In the genomic region with DNA sequence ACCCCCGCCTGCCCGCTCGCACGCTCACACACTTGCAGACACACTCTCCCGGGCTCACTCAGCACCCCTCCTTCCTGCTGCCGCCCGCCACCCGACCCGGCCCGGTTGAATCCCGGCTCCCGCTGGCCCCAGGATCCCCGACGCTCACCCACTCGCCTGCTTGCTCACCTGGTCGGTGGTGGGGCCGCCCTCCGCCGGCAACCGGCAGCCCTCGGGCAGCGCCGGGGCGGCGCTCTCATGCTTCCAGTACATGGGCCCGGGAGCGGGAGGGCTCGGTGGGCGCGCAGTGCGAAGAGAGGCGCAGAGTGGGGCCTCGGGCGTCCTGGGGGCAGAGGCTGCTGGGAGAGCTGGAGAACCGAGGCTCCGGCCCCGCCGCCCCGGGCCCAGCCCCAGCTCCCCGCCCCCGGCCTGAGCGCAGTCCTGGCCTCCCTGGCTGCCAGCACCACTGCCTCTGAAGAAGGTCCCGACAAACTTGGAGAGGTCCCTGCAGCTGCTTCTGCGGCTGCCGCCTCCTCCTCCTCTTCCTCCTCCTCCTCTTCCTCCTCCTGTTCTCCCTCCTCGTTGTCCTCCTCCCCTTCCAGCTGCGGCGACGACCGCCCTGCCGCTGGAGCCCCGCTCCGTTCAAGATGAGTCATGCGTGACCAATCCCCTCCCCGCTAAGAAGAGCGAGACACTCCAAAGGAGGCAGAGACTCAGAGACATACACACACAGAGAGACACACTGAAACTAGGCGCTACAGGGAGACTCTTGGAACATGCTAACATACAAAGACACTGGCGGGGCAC, we compare ENCODE assay signal across 8 mouse cellular contexts. TPM values are rescaled to one million over a fixed set of nuclear protein-coding genes. Genes with fewer than 3 reads are reported as not detected.
DNase-seq lines count a peak whose midpoint lies in the region; ATAC-seq and TF ChIP-seq lines count a peak whose summit lies in the region.

A gene (minus strand): TSS at position 453 of the 786 bp plus-strand sequence.

- no peaks in the 10 kb centered on the region for H3K79me2 ChIP-seq in heart, adult 2 months (replicated peaks; ENCODE audit: control insufficient read depth, insufficient read depth, low read length)

- H3K9me3 ChIP-seq in midbrain, embryonic 16.5 days (replicated peaks; ENCODE audit: control insufficient read depth, low read length, poor library complexity, severe bottlenecking): no peaks in the 10 kb centered on the region

- TF ChIP-seq CTCF in heart, adult 2 months (IDR thresholded peaks at IDR 0.05): no peak
- no peak for TF ChIP-seq CTCF in cerebellum, adult 2 months (IDR thresholded peaks at IDR 0.05; ENCODE audit: borderline replicate concordance, insufficient read depth, low read depth, low read length)

- H3K36me3 ChIP-seq in heart, adult 2 months (ENCODE audit: control insufficient read depth, insufficient read depth, low read length): no peaks in the 10 kb centered on the region
- H3K36me3 ChIP-seq in midbrain, embryonic 16.5 days (ENCODE audit: control insufficient read depth, insufficient read depth, low read length): no peaks in the 10 kb centered on the region

- DNase-seq in heart, adult 18-20 months: peak; percentile 36 to 50
- DNase-seq in heart, postnatal 25 days (ENCODE audit: low spot score): no peak
- peak; percentile 28 for DNase-seq in R1 (ENCODE audit: low read depth, low spot score)
- DNase-seq in heart, adult 2 months: peak; percentile 40 to 52
- DNase-seq in layer of hippocampus, postnatal 36 days: no peak
- DNase-seq in cerebellum, adult 2 months: no peak
- DNase-seq in ovary, postnatal 10 days (ENCODE audit: low spot score): no peak

- H3K4me1 ChIP-seq in heart, adult 2 months (ENCODE audit: control insufficient read depth, insufficient read depth, low read length): peaks cover 3% of the 10 kb centered on the region; the same call in 1 of the 2 replicates
- H3K4me1 ChIP-seq in midbrain, embryonic 16.5 days (ENCODE audit: control insufficient read depth, insufficient read depth, low read length): peaks cover 31% of the 10 kb centered on the region
- H3K4me1 ChIP-seq in cerebellum, adult 2 months (ENCODE audit: control insufficient read depth, insufficient read depth, low read length): peaks cover 5% of the 10 kb centered on the region

- H3K27ac ChIP-seq in heart, adult 2 months: peak within 1 kb of the TSS; percentile 61
- H3K27ac ChIP-seq in midbrain, embryonic 16.5 days (ENCODE audit: low read length): no peak within 1 kb of the TSS
- no peak within 1 kb of the TSS for H3K27ac ChIP-seq in cerebellum, adult 2 months (ENCODE audit: insufficient read depth, low read length)

- peaks cover 12% of the 10 kb centered on the region for H3K27me3 ChIP-seq in heart, adult 2 months (ENCODE audit: control insufficient read depth, insufficient read depth, low read length)
- H3K27me3 ChIP-seq in midbrain, embryonic 16.5 days (ENCODE audit: control insufficient read depth, insufficient read depth, low read depth, low read length): peaks cover 65% of the 10 kb centered on the region
- peaks cover 12% of the 10 kb centered on the region; the same call in 1 of the 2 replicates for H3K27me3 ChIP-seq in cerebellum, adult 2 months (ENCODE audit: control insufficient read depth, insufficient read depth, low read length)

- H3K4me2 ChIP-seq in midbrain, embryonic 16.5 days (ENCODE audit: low read length): peak within 1 kb of the TSS; percentile 63

- intact Hi-C loops in heart, postnatal 25 days (cut with DNase I): loop anchor here (5.0 to 10.0 kb wide), 3 partner anchors 93 to 170 kb away; no protein-coding TSS in a partner anchor
- intact Hi-C loops in heart, adult 2 months (cut with DNase I): loop anchor here (5.0 kb wide), 1 partner anchor 83 kb away; no protein-coding TSS in a partner anchor

- TF ChIP-seq EP300 in heart, adult 2 months (IDR thresholded peaks at IDR 0.05; ENCODE audit: insufficient read depth, low read depth, low read length): no peak

- TF ChIP-seq POLR2A in heart, adult 2 months (IDR thresholded peaks at IDR 0.05; ENCODE audit: insufficient read depth, low read depth, low read length): peak; percentile 55
- TF ChIP-seq POLR2A in cerebellum, adult 2 months (IDR thresholded peaks at IDR 0.05; ENCODE audit: borderline replicate concordance, insufficient read depth, low read length): no peak

- no peak; the same call in 1 of the 2 replicates for ATAC-seq in midbrain, embryonic 16.5 days

- H3K9ac ChIP-seq in heart, adult 2 months (ENCODE audit: low read depth, low read length): peak within 1 kb of the TSS; percentile 68
- peak within 1 kb of the TSS; percentile 34; the same call in 1 of the 2 replicates for H3K9ac ChIP-seq in midbrain, embryonic 16.5 days (ENCODE audit: low read depth, low read length)

- WGBS in heart, adult 2 months: 1% methylated on average over 58 of the region's 58 CpGs
- WGBS in midbrain, embryonic 16.5 days: under 1% methylated on average over 52 of the region's 58 CpGs
- WGBS in cerebellum, adult 2 months: 2% methylated on average over 58 of the region's 58 CpGs

- peak within 1 kb of the TSS; percentile 64 for H3K4me3 ChIP-seq in heart, adult 2 months
- peak within 1 kb of the TSS; percentile 37 for H3K4me3 ChIP-seq in midbrain, embryonic 16.5 days (ENCODE audit: low read depth, low read length)
- H3K4me3 ChIP-seq in cerebellum, adult 2 months (replicated peaks; ENCODE audit: insufficient read depth, low read depth, low read length): no peak within 1 kb of the TSS

RNA-seq across cellular contexts. Expression of the gene that starts here (rescaled TPM):
- 1 to 10 TPM; 1.6 to 1.7 TPM for total RNA-seq in heart, adult 18-20 months (2021)
- 1 to 10 TPM; 5.1 to 5.6 TPM for total RNA-seq in heart, postnatal 25 days (2021)
- total RNA-seq in heart, adult 2 months (2021): 1 to 10 TPM; 2.0 to 4.7 TPM
- polyA plus RNA-seq in heart, adult 2 months (2012; rRNA removed): 2.7 and 3.2 TPM in 2 replicates
- total RNA-seq in layer of hippocampus, postnatal 36 days (2021): 10 to 100 TPM; 16.3 to 17.3 TPM
- polyA plus RNA-seq in midbrain, embryonic 16.5 days (2015; fragmentation: Nextera tagmentation; extraction: Ambion mirVana): 4.1 and 5.8 TPM in 2 replicates
- polyA plus RNA-seq in cerebellum, adult 2 months (2012; rRNA removed): 0.13 and 0.24 TPM in 2 replicates

Comparison
In these comparisons a context has a peak if more than half of its experiments do, and no peak if none do; other contexts are left out.
1. DNase-seq: peak in heart, adult 18-20 months (2 of 2), R1 (single experiment) and heart, adult 2 months (2 of 2); none in heart, postnatal 25 days (single experiment), layer of hippocampus, postnatal 36 days (0 of 2), cerebellum, adult 2 months (0 of 2) and ovary, postnatal 10 days (single experiment).